Mouse (Mus musculus): Measurements from ENCODE around the gene Cyp4f17.
A peak's percentile ranks its signal among the peaks of the same experiment; 100 is the strongest.
"Not testable (repeated sequence)": the region's sequence is repeated elsewhere in the genome, so short reads cannot be mapped to it uniquely, and the experiment has no call there.

The Cyp4f17 gene

GRCm38 (mm10) chr17:32528408-32529337 is 22.8 kb downstream of the Cyp4f17 start:
- DNase-seq = peak; percentile 91 to 93

DNA sequence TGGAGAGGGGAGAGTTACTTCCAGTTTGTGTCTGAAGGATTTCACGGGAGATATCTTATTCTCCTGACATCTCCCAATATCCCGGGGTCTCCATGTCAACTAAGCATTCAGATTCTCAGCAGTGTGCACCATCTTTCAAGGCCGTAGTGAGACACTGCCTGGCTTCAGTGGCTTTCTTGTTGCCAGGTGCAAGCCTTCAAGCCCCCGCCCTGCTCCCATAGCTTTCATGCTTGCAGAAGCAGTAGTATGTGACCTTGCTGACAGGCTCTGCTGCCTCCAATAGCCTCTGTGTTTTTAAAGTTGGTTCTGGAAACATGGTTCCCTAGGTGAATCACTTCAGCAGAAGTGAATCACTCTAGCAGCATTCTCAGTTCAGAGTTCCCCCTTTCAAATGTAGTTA is 26.5 kb downstream of the Cyp4f17 start:
- not testable (repeated sequence) for DNase-seq

- no peak for DNase-seq
Measured at GRCm38 (mm10) chr17:32534068-32534467, 28.2 kb downstream of the Cyp4f17 start.

- DNase-seq = peak; percentile 93 to 95
Measured at GRCm38 (mm10) chr17:32536051-32536866, 30.4 kb downstream of the Cyp4f17 start, which contains the start of gene Cyp4f16. Gene Cyp4f16, plus strand, starts transcription at chr17:32536558.

- peak in 1 of 2 experiments; percentile 14 for DNase-seq
Measured at GRCm38 (mm10) chr17:32536867-32537250, 31.0 kb downstream of the Cyp4f17 start.

DNA sequence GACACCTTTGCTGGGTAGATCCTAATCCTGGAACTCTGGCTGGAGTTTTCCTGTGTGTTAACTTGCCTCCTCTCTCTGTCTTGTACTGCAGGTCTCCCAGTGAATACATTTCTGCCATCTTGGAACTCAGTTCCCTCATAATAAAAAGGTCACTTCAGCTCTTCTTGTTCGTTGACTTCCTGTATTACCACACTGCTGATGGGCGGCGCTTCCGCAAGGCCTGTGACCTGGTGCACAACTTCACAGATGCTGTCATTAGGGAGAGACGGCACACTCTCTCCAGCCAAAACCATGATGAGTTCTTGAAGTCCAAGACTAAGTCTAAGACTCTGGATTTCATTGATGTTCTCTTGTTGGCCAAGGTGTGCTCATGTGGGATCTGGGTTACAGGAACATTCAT is 38.9 kb downstream of the Cyp4f17 start:
- not testable (repeated sequence) for DNase-seq

DNA sequence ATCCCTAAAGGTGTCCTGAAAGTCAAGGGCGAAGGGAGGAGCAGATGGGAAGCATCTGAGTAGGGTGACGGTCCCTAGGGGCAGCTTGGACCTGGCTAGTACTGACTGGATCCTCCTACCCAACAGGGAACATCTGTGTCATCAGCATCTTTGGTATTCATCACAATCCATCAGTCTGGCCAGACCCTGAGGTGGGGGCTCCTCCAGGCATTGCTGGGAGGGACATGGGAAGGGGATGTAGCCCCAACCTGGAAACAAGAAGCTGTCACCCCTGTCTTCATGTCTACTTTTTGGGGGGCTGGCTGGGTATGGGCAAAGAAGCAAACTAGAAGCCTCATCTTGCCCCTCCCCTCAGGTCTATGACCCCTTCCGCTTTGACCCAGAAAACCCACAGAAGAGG is 44.5 kb downstream of the Cyp4f17 start:
- not testable (repeated sequence) for DNase-seq

- peak; percentile 79 to 83 for DNase-seq
Measured at GRCm38 (mm10) chr17:32550900-32551770, 45.3 kb downstream of the Cyp4f17 start.

- DNase-seq = not testable (repeated sequence)
Measured at GRCm38 (mm10) chr17:32553016-32553415, 47.2 kb downstream of the Cyp4f17 start.

DNA sequence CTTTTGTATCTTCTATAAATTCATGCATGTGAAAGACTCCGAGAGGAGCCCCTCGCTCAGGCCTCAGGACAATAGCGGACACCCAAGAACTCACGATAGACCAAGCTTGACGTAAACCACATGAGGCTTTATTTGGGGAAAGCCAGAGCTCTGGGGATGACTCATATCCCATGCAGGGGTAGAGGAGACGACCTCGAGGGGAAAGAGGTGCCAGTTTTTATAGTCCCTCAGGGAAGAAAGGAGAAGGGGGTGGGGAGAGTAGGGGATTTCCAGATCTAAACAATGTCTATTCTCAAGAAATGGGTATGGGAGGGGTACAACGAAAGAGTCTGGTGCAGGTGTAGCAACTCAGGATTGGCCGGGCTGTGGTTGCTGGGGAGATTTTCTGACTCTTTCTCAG is 48.5 kb downstream of the Cyp4f17 start:
- DNase-seq = not testable (repeated sequence)

GRCm38 (mm10) chr17:32563301-32563700 is 57.5 kb downstream of the Cyp4f17 start:
- DNase-seq = not testable (repeated sequence)

GRCm38 (mm10) chr17:32573286-32573685 is 67.4 kb downstream of the Cyp4f17 start:
- not testable (repeated sequence) for DNase-seq

DNA sequence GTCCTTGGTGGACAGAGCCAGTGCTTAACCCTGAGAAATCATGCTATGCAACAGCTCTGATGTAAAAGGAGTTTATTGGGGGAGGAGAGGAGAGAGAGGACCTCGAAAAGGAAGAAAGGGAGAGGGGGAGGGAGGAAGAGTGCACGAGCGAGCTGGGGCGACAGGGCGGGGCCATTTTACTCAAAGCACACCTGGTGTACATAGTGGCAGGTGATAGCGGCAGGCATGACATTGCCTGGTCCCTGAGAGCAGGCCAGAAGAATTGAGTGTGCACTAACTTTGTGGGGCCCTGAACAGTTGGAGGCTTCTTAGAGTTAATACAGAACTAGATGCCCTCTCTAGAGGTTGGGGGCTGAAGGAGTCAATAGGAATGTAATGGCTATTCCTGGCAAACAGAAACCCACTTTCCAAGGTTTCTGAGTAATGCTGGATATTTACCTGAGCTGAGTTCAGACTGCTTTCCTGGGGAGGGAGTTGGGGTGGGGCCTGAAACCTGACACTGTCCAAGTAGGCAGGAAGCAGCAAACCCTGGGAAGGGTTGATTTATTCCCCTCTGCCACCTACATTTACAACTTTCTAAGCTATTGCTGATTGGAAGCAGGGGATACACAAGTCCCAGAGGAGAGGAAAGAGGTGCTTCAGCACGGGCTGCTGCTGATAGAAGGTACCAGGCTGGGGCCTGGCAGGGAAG is 71.8 kb downstream of the Cyp4f17 start:
- DNase-seq = no peak
